Mouse (Mus musculus): ENCODE data around the gene Slit3.

GRCm38 (mm10) chr11:35231361-35232090 is 110.5 kb downstream of the Slit3 start:
- TF ChIP-seq POLR2AphosphoS5 (IDR thresholded peaks at IDR 0.05; ENCODE audit: insufficient replicate concordance, low read depth, low read length) (no peak), CTCF (IDR thresholded peaks at IDR 0.05; ENCODE audit: low read depth, low read length) (no peak)

Measured in G1E (cell line).